Mouse (Mus musculus) left cerebral cortex, adult 8-10 months (tissue): Measurements from ENCODE around the gene Ablim2. TPM values are rescaled to one million over a fixed set of nuclear protein-coding genes. Genes with fewer than 3 reads are reported as not detected.
A peak's percentile ranks its signal among the peaks of the same experiment; 100 is the strongest.

Experiments used
- DNase-seq, 2 experiments: peaks; one replicate each; pipeline ENCODE4 v3.0.0; 2022; ENCODE audit warnings: low spot score in 2 of 2
- total RNA-seq, 4 experiments: library from RNA; stranded (reverse); gene quantifications; 2 replicates each; pipeline ENCODE4 v1.2.4; 2022

The Ablim2 gene
- total RNA-seq, 4 experiments from 2014 or later = 168 to 199 (median 195) TPM

DNA sequence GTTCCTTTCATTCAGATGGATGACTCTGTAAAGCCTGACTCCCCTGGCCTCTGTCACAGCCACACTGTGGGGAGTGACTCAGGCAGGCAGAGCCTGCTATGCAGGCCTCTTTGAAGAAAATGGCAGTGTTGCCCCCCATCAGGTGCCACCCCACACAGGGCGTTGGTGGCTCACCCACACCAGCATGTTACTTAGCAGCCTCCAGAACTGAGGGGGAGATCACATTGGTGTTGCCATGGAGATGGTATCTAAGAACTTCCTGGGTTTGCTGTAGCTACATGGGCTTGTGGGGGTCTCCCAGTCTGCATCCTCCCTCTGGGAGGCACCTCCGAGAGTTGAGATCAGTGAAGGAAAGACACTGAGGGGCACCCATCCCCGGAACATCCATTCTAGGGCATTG, 52.8 kb downstream of the Ablim2 start:
- DNase-seq = peak in 1 of 2 experiments; percentile 56

DNA sequence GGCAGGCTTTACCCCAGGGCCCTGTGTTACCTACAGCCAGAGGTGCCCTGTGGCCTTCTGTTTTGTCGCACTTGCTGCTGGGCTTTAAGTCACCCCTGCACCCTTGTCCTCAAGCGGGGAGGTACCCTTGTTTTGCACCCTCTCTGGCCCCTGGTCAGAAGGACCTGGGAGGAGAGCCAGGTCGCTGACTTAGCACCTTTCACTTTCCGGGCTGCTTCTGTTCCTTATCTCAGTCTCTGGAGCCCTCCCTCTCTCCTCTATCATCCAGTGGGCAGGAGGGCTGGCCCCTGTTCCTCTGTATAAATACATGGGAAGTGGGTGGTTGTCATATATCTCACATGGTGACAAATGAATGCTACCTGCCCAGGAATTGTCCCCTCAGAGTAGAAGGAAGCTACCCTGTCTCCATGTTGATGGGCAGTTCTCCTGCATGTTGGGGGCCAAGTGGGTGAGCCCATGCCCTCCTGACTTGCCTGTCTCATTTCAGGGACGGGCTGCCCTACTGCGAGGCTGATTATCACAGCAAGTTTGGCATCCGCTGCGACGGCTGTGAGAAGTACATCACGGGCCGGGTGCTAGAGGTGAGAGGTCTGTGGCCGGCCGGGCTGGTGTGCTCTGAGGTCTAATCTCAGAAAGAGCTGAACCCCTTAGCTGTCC, 54.1 kb downstream of the Ablim2 start:
- no peak for DNase-seq

DNA sequence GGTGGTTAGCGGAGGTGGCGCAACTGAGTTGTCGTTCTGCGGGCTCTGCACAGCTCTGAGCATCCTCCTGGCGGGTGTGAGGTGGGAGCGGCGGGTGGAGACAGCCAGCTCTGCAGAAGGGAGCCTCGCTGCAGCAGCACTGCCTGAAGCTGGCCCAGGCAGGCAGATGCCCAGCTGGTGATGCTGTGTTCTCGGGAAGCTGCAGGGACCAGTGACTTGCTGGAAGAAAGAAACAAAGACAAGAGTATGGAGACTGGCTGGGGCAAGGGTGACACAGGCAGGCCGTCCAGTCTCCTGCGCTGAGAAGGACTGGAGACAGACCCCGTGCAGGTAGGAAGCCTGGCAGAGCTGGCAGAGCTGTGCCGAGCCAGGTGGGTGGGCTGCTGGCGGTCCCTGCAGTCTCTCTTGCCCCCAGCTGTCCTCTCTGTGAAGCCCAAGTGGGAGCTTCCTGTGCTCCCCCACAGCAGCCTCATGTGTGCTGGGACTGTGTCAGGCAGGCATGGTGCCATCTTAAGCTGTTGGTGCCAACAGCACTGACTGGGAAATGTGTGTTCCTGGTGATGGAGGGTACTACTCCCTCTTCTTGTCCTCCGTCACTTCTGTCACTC, 56.8 kb downstream of the Ablim2 start:
- DNase-seq = peak; percentile 64 to 89

DNA sequence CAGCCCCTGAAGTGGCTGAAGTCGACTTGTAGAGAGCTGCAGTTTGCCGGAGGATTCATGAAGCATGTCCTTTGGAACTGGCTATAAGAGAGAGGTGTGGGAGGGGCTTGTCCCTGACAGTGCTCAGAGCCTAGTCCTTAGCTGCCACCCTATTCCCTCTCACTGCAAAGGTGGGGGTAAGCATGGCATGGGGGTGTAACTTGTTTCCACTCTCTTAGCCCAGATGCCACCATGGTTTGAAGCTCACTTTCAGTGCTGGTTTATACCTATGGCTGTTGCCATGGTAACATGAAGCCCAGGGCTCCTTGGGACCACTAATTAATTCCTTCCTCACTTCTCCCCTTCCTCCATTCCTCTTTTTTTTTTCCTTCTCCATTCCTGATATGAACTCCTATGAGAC, 57.4 kb downstream of the Ablim2 start:
- peak in 1 of 2 experiments; percentile 40 for DNase-seq

DNA sequence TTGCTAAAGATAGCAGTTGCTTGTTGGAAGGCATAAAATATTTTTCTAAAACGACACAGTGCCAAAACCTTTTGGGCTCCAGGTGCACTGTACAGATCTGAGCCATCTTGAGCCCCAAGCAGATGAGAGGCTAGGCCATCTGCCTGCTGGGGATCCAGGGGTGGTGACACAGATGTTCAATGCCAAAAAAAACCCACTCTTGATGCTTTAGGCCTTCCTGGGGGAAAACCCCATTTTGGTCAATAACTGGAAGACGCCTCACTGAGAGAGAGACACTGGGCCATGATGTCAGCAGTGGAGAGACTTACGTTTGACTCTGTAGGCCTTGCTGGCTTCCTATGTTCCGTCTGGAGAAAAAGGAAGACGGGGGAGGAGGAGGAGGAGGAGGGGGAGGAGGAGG, 59.6 kb downstream of the Ablim2 start:
- DNase-seq = no peak

DNA sequence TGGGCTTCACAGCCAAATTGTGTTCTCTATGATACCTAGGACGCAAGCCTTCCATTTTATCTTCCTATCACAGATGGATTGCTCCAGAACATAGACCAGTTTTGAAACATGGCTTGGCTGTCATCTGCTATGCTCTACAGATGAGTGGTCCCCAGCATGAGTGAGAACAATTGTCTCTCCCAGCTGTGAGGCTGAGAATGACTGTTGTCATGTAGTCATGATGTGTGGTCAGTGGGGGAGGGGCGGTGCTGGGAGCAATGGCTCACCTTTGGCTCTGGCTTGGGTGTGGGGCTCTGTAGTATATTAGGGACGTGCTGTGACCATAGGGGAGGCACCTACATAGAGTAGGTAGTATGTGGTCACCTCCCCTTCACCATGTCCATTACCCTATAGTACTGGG, 60.2 kb downstream of the Ablim2 start:
- DNase-seq = no peak

DNA sequence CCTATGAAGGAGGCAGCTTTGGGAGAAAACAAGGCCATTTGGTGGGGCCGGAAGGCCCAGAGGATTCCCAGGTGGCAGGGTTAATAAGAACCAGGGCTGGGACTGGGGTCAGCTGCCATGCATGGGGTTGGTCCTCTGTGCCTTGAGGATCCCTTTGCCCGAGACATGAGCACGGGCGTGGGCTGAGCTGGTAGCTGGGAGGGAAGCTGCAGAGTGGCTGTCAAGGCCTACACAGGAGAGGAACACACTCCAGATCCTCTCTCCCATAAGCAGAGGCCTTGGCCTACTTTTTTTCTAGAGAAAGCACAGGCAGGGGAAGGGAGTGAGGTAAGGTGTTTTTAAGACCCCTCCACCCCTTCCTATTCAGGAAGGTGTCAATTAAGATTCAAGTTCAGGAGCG, 65.0 kb downstream of the Ablim2 start:
- no peak for DNase-seq

DNA sequence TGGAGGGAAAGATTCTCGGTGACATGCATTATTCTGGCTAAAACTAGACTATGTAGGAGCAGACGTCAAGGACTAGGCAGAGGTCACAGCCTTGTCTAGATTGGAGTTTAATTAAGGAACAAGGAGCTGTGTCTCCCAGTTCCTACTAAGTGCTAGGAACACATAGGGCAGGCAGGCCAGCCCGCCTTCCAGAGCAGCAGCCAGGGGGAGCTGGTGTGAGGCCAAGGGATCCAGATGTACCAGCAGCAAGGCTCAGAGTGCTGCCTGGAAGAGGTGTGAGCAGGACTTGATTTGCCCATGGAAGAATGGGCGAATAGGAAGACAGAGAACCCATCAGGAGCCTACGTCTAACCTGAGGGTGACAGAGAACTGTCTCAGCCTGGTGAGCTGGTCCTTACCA, 68.8 kb downstream of the Ablim2 start:
- no peak for DNase-seq

DNA sequence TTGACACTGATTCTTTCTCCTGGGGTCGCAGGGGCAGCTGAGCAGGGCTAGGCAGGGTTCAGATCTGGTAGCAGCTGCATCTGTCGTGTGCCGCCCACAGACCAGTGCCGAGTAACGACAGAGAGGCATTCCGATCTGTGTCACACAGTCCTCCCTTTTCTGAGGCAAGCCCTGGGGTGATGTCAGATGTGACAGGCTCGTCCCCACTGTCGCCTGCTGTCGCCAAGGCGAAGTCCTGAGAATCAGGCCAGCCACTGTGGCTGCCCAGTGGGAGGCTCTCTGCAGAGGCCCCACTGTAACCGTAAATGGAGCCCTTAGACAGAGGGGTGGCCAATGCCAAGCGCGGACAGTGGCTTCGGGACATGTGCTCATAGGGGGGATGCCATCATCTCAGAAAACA, 69.4 kb downstream of the Ablim2 start:
- DNase-seq = peak; percentile 33 to 73

DNA sequence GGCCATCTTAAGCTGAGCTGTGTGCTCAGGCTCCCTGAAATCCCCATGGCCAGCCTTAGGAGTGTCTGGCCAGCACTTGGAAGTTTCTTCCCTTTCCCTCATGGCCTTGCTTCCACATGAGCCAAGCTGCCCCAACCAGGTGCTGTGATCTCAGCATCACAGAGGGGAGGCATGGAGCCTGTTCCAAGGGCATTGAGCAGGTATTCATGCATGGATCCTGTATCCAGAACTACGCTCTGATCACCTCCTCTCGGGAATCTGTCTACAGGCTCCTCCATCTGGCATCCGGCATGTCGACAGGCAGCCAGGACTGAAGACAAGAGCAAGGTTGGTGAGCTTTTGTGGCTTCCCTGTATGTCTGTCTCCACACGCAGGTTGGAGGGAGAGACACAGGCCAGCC, 70.2 kb downstream of the Ablim2 start:
- no peak for DNase-seq

DNA sequence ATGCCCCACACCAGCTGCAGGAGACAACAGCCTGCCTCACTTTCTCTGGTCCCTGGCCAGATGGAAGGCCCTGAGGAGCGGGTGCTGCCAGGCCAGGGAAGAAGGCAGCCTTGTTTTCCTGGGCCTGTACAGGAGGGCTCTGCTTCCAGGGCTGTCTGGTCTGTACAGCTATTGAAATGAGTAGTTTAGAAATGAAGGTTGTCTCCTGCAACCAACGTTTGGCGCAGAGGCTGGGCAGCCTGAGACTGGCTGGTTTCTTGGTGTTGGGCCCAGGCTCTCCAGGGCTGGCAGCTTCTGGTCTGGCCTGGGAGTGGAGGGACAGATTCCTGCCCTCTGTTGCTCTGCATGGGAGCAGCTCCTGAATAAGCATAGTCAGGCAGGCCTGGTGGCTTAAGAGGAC, 72.4 kb downstream of the Ablim2 start:
- DNase-seq = peak in 1 of 2 experiments; percentile 68

DNA sequence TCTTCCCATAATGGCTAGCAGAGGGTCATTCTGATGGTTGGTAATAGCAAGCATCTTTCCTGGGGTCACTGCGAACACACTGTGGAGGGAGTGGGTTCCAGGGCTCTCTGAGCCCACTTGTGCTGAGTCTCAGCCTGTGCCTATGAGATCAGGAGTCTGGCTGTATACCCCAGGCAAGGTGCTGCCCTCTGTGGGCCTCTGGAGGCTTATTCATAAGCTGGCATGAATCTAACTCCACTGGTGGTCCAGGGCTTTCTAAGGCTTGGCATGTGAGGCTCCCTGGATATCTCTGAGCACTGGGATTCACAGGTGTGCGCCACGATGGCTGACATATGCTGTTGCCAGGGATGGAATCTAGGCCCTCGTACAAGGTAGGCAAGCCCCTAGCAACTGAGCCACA, 76.2 kb downstream of the Ablim2 start:
- DNase-seq = no peak

DNA sequence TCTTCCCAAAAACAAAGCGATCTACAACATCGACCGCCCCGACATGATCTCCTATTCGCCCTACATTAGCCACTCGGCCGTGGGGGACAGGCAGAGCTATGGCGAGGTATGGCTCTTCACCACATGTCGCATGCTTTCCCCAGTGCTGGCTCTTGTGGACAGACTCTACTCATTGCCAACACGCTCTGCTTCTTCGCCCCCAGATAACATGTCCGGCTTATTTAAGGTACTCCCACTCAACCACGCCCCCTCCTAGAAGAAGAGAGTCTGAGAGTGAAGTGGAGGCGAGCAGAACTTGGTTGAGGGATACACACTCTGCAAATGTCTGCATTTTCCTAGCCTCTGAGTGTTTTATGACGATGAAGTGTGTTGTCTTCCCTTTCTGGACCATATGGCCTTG, 79.3 kb downstream of the Ablim2 start:
- DNase-seq = peak in 1 of 2 experiments; percentile 80

DNA sequence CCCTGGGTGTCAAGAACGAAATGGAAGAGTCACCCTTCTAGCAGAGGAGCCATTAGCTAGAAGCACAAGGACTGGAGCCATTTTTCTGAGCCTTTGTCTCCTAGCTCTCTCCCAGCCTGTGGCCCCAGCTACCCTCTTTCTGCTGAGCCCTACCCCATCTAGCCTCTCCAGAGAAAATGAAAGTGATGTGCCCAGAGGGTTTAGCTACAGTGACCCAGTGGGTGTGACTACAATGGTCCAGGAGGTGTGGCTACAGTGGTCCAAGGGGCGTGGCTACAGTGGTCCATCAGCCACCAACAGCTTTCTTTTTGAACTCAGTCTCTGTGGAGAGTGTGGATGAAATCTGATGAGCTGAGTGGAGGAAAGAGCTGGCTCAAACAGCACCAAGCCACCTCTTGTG, 81.6 kb downstream of the Ablim2 start:
- no peak for DNase-seq

DNA sequence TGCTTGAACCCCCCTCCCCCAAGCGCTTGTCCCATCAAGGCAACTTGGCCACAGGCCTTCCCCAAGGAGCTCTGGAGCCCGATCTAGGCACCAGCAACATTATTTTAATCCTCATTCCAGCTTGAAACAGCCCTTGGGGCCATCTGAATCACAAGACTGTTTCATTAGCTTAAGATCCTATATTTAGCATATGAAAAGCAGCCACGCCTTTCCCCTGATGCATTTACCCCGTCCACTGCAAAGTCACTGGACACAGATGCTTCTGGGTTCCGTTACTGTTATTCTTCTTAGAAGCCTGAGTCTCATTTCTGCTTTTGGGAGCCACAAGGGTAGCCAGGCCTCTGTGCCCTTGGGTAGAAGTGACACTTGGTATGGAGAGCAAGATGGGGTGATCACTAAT, 93.8 kb downstream of the Ablim2 start:
- DNase-seq = no peak

DNA sequence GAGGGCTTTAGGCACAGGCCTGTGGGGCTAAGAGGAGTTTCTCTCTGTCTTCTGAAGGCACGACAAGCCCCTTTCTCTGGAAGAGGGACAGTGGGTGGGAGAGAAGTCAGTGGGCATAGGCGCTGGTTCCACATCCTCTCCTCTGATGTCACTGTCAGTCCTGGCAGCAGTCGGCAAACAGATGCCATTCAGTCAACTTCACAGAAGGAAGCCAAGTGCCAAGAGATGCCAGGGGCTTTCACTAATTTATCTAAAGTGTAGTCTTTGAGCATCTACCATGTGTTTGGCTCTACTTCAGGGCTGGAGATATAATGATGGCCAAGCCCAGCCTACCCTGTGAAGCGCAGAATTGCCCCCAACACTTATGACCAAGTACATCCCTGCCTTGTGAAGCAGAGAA, 95.8 kb downstream of the Ablim2 start:
- no peak for DNase-seq

DNA sequence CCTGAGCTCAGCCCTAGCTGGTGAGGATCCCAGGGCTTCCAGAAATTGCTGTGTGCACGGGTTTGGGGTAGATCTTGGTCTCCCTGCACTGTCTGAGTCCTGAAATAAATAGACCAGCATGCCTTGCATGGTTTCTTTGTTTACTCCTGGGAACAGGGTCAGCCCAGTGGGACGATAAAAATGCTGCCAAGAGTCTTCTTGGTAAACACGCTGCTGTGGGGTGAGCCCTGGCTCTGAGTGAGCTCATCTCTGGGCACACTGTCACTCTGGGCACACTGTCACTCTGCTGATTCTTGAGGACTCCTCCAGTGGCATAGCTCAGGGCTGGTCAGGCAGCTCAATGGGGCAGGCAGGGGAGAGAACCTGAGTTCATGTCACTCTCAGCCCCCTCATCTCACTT, 98.6 kb downstream of the Ablim2 start:
- DNase-seq = no peak

DNA sequence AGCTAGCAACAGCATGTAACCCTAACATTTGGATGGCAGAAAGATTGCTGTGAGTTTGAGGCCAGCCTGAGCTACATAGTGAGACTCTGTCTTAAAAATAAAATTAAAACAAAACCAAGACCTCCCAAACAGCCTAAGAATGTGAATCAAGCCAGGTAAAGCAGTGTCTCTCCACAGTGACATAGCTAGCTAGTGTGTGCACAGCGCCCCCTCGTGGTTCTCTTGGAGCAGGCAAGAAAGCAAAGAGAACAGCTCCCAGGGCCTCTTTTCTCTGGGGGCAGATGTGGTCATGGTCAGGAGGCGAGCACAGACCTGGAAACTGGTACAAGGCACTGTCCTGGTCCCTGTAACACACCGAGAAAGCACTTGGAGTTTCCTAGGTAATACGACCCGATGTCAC, 100.4 kb downstream of the Ablim2 start:
- DNase-seq = peak in 1 of 2 experiments; percentile 39

DNA sequence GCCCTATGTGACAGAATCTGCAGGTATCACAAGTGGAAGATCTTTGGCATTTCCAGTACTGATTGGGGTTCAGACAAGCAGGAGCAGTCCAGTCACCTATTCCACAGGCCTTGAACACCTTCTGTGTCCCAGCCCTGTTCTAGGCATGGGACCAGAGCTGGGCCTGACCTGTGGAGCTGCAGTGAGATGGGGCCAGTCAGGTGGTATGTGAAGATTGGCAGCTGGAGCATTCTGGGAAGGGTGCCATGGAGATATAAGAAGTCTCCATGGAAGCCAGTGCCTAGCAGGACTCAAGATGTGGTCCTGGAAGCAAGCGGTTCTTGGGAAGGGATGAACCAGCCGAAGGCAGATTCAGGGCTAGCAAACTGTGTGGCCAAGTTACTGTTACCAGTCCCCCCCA, 103.8 kb downstream of the Ablim2 start:
- DNase-seq = no peak

DNA sequence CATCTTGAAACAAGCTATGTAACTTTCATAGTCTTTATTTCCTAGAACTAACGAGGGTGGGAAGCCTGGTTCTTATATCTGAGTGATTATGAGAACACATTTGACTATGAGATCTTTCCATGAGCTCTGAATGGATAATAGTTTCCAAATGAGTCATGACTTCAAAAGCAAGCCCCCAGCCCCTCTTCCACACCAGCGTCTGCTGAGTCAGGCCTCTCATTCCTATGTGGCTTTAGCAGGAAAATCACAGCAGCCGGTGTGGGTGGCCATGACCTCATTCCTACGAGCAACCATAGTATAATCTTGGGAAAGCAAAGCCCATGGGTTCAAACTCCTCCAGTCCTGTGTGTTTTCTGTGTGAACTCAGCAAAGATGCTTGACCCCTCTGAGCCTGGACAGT, 112.3 kb downstream of the Ablim2 start:
- DNase-seq = no peak

DNA sequence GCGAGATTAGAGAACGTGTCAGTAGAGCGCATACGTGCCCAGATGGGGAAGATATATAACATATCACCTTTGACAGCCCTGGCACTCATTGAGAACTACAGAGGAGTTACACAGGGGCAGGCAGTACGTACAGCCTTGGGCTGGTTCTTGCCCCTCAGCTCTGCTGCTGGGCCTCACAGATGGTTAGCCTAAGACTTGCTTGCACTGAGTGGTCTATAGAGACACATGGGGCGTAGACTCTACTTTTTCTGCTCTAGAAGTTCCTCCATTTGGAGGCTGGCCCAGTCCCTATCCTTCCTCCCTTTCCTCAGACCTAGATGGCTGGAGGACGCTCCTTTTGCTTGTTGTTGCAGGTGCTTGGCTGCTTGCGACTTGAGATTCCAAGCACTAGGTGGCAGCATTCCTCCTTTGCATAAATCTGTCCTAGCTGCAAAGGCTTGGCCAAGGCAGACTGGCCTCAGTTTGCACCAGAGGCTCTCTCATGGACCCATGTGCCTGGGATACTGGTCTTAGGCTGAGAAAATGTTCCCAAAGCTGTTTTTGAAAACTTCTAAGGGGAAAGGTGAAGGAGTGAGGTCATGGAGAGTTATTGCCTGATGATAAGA, 112.8 kb downstream of the Ablim2 start:
- DNase-seq = peak; percentile 46 to 61

DNA sequence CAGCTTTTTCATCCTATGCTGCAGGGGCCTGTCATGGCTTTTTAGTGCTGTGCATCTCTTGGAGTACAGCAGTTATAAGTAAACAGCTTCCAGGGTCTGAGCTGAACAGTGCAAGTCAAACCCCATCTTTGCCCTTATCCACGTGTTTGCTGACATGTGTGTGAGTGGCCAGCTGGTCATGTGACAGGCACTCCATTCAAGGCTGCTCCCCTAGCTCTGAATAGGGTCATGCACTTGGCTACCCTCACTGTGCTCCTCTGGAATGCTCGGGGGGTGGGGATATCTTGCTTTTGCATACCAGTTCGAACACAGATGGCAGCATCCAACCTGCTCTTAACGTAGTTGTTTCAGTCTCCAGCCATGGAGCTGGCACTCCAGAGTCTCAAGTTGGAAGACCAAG, 115.7 kb downstream of the Ablim2 start:
- DNase-seq = no peak

DNA sequence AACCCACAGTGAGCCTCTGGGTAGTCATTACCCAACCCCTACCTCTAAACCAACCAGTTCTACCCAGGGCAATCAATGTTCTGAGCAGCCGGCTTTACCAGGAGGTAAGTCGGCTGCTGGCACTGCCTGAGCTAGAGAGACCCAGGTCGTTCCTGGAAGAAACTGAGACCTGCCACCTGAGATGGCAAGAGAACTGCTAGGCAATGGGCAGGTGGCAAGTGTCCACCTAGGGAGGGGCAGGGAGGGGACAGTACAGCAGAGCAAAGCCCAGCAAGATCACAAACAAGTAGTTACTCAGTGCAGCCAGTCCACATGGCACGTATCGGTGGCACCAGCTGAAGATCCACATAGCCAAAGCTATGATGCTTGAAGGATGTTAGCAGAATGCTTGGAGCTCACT, 118.6 kb downstream of the Ablim2 start:
- no peak for DNase-seq
